Mouse (Mus musculus) MEL (cell line): ENCODE data around the gene Ptpn1. TPM values are rescaled to one million over a fixed set of nuclear protein-coding genes. Genes with fewer than 3 reads are reported as not detected.

Experiments
- DNase-seq: peaks from one replicate; pipeline ENCODE4 v3.0.0; 2011; ENCODE audit warnings: low read depth, low spot score
- H3K27ac ChIP-seq: 2 replicates; pipeline ENCODE4 v1.5.1; 2012; ENCODE audit warnings: low read depth, mild to moderate bottlenecking, control low read depth, low read length, moderate library complexity; ENCODE audit not compliant: control insufficient read depth
- H3K27me3 ChIP-seq, 2 experiments: fragments of 150-350 bp in 1 of 2; sonication (generic) in 1 of 2; 2 replicates each; pipeline ENCODE4 v1.6.1; 2012; ENCODE audit warnings: low read length in 2 of 2, mild to moderate bottlenecking in 2 of 2, improper control_type of control experiment in 1 of 2, moderate library complexity in 1 of 2; ENCODE audit not compliant: insufficient read depth in 2 of 2, control insufficient read depth in 1 of 2
- H3K36me3 ChIP-seq, 2 experiments: 2 replicates each; pipeline ENCODE4 v1.6.1; 2012 to 2014; ENCODE audit warnings: low read length in 2 of 2, improper control_type of control experiment in 1 of 2, inconsistent platforms in 1 of 2, mild to moderate bottlenecking in 1 of 2; ENCODE audit not compliant: insufficient read depth in 2 of 2, control insufficient read depth in 1 of 2
- H3K4me1 ChIP-seq, 2 experiments: fragments of 150-350 bp in 1 of 2; sonication (generic) in 1 of 2; 2 replicates each; pipeline ENCODE4 v1.6.1; 2012; ENCODE audit warnings: low read length in 2 of 2, improper control_type of control experiment in 1 of 2, mild to moderate bottlenecking in 1 of 2; ENCODE audit not compliant: insufficient read depth in 2 of 2, control insufficient read depth in 1 of 2
- H3K4me3 ChIP-seq, 2 experiments: fragments of 150-350 bp in 1 of 2; sonication (generic) in 1 of 2; 2 replicates each; pipeline ENCODE4 v1.5.1; 2012; ENCODE audit warnings: low read depth in 2 of 2, low read length in 2 of 2, mild to moderate bottlenecking in 2 of 2, moderate library complexity in 2 of 2, control low read depth in 1 of 2, improper control_type of control experiment in 1 of 2; ENCODE audit not compliant: control insufficient read depth in 1 of 2, insufficient read depth in 1 of 2
- H3K79me2 ChIP-seq: 2 replicates; pipeline ENCODE4 v1.6.1; 2012; ENCODE audit warnings: mild to moderate bottlenecking, low read length, moderate library complexity; ENCODE audit not compliant: control insufficient read depth, poor library complexity, insufficient read depth
- H3K9ac ChIP-seq: 2 replicates; pipeline ENCODE4 v1.6.1; 2012; ENCODE audit warnings: low read depth, mild to moderate bottlenecking, control low read depth, low read length, moderate library complexity; ENCODE audit not compliant: control insufficient read depth, poor library complexity, severe bottlenecking
- H3K9me3 ChIP-seq: fragments of 150-350 bp; sonication (generic); replicated peaks from 2 replicates; pipeline ENCODE4 v1.6.1; 2012; ENCODE audit warnings: mild to moderate bottlenecking, low read length, improper control_type of control experiment, moderate library complexity; ENCODE audit not compliant: insufficient read depth
- BHLHE40 ChIP-seq: IDR thresholded peaks from 2 replicates; pipeline ENCODE4 v1.6.1; 2012; ENCODE audit warnings: low read depth, mild to moderate bottlenecking, inconsistent platforms, low read length, improper control_type of control experiment, borderline replicate concordance
- CHD1 ChIP-seq: IDR thresholded peaks from 2 replicates; pipeline ENCODE4 v1.6.1; 2012; ENCODE audit warnings: low read depth, mild to moderate bottlenecking, inconsistent platforms, low read length, improper control_type of control experiment
- E2F4 ChIP-seq: IDR thresholded peaks from 2 replicates; pipeline ENCODE4 v1.6.1; 2011; ENCODE audit warnings: low read depth, low read length, improper control_type of control experiment, borderline replicate concordance
- ELF1 ChIP-seq: IDR thresholded peaks from 2 replicates; pipeline ENCODE4 v1.6.1; 2014; ENCODE audit warnings: low read depth, mild to moderate bottlenecking, inconsistent platforms, low read length, improper control_type of control experiment, moderate library complexity
- GATA1 ChIP-seq: IDR thresholded peaks from 2 replicates; pipeline ENCODE4 v1.6.1; 2011; ENCODE audit warnings: low read depth, low read length, improper control_type of control experiment
- HCFC1 ChIP-seq: IDR thresholded peaks from 2 replicates; pipeline ENCODE4 v1.6.1; 2012; ENCODE audit warnings: low read depth, mild to moderate bottlenecking, inconsistent platforms, low read length, improper control_type of control experiment, moderate library complexity
- KAT2A ChIP-seq: conservative IDR thresholded peaks from 2 replicates; pipeline ENCODE4 v1.6.1; 2012; ENCODE audit warnings: low read depth, low read length, improper control_type of control experiment, inconsistent platforms
- MAZ ChIP-seq: IDR thresholded peaks from 2 replicates; pipeline ENCODE4 v1.6.1; 2012; ENCODE audit warnings: low read depth, mild to moderate bottlenecking, inconsistent platforms, low read length, improper control_type of control experiment
- POLR2AphosphoS5 ChIP-seq: IDR thresholded peaks from 2 replicates; pipeline ENCODE4 v1.6.1; 2012; ENCODE audit warnings: low read depth, borderline replicate concordance, mild to moderate bottlenecking, inconsistent platforms, low read length, moderate library complexity, mixed read lengths
- RAD21 ChIP-seq: IDR thresholded peaks from 2 replicates; pipeline ENCODE4 v1.6.1; 2011; ENCODE audit warnings: mild to moderate bottlenecking, low read depth, low read length, improper control_type of control experiment
- RCOR1 ChIP-seq: IDR thresholded peaks from 2 replicates; pipeline ENCODE4 v1.6.1; 2012; ENCODE audit warnings: low read depth, mild to moderate bottlenecking, inconsistent platforms, low read length, improper control_type of control experiment
- TAL1 ChIP-seq: IDR thresholded peaks from 2 replicates; pipeline ENCODE4 v1.6.1; 2012; ENCODE audit warnings: mild to moderate bottlenecking, inconsistent platforms, low read length, moderate library complexity, mixed read lengths
- TCF12 ChIP-seq: IDR thresholded peaks from 2 replicates; pipeline ENCODE4 v1.6.1; 2014; ENCODE audit warnings: low read depth, mild to moderate bottlenecking, inconsistent platforms, low read length, improper control_type of control experiment, moderate library complexity
- UBTF ChIP-seq: IDR thresholded peaks from 2 replicates; pipeline ENCODE4 v1.6.1; 2012; ENCODE audit warnings: low read depth, mild to moderate bottlenecking, inconsistent platforms, low read length, improper control_type of control experiment, moderate library complexity, borderline replicate concordance; ENCODE audit not compliant: insufficient read depth
- USF1 ChIP-seq: IDR thresholded peaks from 2 replicates; pipeline ENCODE4 v1.6.1; 2014; ENCODE audit warnings: low read depth, mild to moderate bottlenecking, inconsistent platforms, low read length, improper control_type of control experiment, moderate library complexity
- ZC3H11A ChIP-seq: IDR thresholded peaks from 2 replicates; pipeline ENCODE4 v1.6.1; 2012; ENCODE audit warnings: low read depth, mild to moderate bottlenecking, inconsistent platforms, low read length, improper control_type of control experiment
- ZMIZ1 ChIP-seq: IDR thresholded peaks from 2 replicates; pipeline ENCODE4 v1.6.1; 2012; ENCODE audit warnings: low read depth, mild to moderate bottlenecking, inconsistent platforms, low read length, improper control_type of control experiment, moderate library complexity
- polyA plus RNA-seq, 2 experiments: library from polyadenylated mRNA; stranded (reverse) in 1 of 2; unstranded in 1 of 2; fragments of >175 nt in 1 of 2; fragments of >200 nt in 1 of 2; gene quantifications; 2 replicates each; pipeline versions ENCODE4 v1.2.1 to v1.2.4; 2012; ENCODE audit warnings: low replicate concordance in 2 of 2, low read depth in 1 of 2; ENCODE audit not compliant: insufficient read length in 2 of 2, insufficient read depth in 1 of 2, missing spikeins in 1 of 2
- total RNA-seq: library from RNA; depleted of rRNA; stranded (reverse); fragments of 300-350 nt; gene quantifications from 2 replicates; pipeline ENCODE4 v1.2.3, GENCODE M21; 2012

The Ptpn1 gene
- total and polyA plus RNA-seq, 3 experiments = 55.3 to 62.9 TPM; not detected in 1

- 0 out of 2 replicates have a peak, but pooled peaks have one; percentile 11 for TF ChIP-seq ZC3H11A
- no peak for TF ChIP-seq CHD1
- TF ChIP-seq, all 39 proteins: peak for 5
Observed at GRCm38 (mm10) chr2:167986762-167987161, 54.9 kb downstream of the Ptpn1 start (continued).

GRCm38 (mm10) chr2:167987640-167988039, 55.8 kb downstream of the Ptpn1 start:
- no peak overlapping the region for H3K27ac ChIP-seq
- peak; percentile 54 for DNase-seq
- no peaks in the 10 kb centered on the region for H3K9me3 ChIP-seq
- H3K9ac ChIP-seq = no peak overlapping the region
- H3K79me2 ChIP-seq = no peaks in the 10 kb centered on the region
- no peak overlapping the region for H3K4me3 ChIP-seq
- TF ChIP-seq POLR2AphosphoS5 = no peak
- TF ChIP-seq HCFC1 = no peak
- TF ChIP-seq ELF1 = no peak
- TF ChIP-seq KAT2A = no peak
- no peak for TF ChIP-seq BHLHE40
- no peak for TF ChIP-seq UBTF
- no peak for TF ChIP-seq ZC3H11A
- no peak for TF ChIP-seq ZMIZ1
- no peak for TF ChIP-seq GATA1
- TF ChIP-seq TAL1 = no peak
- no peak for TF ChIP-seq RCOR1
- H3K27me3 ChIP-seq = peaks cover 0 to 2% of the 10 kb centered on the region in 2 experiments; a peak in 2 of 4 replicates
- H3K36me3 ChIP-seq = no peaks in the 10 kb centered on the region
- H3K4me1 ChIP-seq = no peaks in the 10 kb centered on the region

- Histone ChIP-seq H3K27me3 (peaks cover 1 to 2% of the 10 kb centered on the region in 2 experiments; a peak in 2 of 4 replicates), H3K27ac (no peak overlapping the region), H3K9me3 (no peaks in the 10 kb centered on the region), H3K4me1 (no peaks in the 10 kb centered on the region), H3K4me3 (no peak overlapping the region), H3K79me2 (no peaks in the 10 kb centered on the region), H3K36me3 (no peaks in the 10 kb centered on the region), H3K9ac (no peak overlapping the region)
- no peak for TF ChIP-seq TCF12
- no peak for TF ChIP-seq ELF1
- TF ChIP-seq USF1 = no peak
- no peak for TF ChIP-seq MAZ
- TF ChIP-seq RAD21 = no peak
- TF ChIP-seq E2F4 = no peak
- TF ChIP-seq HCFC1 = no peak
- DNase-seq = peak; percentile 20
Observed at GRCm38 (mm10) chr2:167989310-167989709, 57.5 kb downstream of the Ptpn1 start.
